Mouse (Mus musculus) testis, postnatal 10 days (tissue): ENCODE data around the gene Fut9.
A peak's percentile ranks its signal among the peaks of the same experiment; 100 is the strongest.

ENCODE experiments used
- DNase-seq: peaks from one replicate; pipeline ENCODE4 v3.0.0; 2021; ENCODE audit warnings: low spot score

The Fut9 gene

DNA sequence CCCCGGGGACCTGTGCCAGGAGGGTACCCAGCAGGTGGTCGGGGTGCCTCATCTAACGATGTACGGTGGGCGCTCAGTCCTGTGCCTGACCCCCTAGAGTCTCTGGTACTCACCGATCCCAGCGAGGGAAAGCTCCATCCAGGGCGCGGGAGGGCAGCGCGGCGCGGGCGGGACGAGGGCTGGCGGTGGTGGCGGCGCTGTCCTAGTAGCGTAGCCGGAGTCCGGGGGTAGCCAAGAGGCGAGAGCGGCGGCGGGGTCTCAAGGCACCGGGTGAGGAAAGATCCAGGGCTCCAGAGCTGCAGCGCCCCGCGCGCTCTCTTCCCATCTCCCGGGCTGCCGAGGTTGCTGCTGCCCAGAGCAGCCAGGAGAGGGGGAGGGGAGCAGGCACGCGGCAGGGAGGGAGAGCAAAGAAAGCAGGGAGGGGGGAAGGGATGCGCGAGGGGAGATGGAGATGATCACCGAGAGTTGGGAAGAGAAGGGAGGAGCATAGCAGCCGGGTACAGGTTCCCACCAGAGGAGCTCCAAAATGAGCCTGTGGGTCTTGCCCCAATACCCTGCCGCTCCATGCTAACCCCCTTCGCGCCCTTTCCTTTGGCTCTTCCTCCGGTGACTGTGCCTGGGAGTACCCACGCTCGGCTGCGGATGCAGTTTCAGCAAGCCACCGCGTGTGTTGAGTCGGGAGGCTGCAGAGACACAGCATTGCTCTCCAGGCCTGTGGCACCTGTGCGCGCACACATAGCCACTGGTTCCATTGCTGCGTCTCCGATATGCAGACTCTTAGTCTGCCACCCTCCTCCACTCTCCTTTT, at the start of gene Fut9:
TSS of gene Fut9 (minus strand) at position 769 of the 808 bp plus-strand sequence.
- DNase-seq, result peak; percentile 43

GRCm38 (mm10) chr4:25815783-25816182, 15.7 kb upstream of the Fut9 start:
- no peak for DNase-seq

DNA sequence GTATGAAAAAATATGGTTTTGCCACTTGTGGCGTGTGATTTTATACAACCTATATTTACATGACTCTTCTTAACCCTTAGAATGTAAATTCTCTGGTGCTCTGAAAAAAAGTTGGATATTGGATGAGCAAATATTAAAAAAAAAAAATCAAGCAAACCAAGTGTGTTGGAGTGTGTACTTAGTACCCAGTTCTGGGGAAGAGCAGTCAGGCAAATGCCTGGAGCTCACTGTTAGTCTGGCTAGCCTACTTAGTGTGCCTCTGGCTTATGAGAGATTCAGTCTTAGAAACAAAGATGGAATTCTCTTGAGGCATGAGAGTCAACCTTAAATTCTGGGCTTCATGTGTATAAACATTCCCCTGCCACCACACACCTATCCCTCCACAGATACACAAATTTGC, 13.3 kb upstream of the Fut9 start:
- no peak for DNase-seq

GRCm38 (mm10) chr4:25810058-25810457, 10.0 kb upstream of the Fut9 start:
- DNase-seq, result no peak

DNA sequence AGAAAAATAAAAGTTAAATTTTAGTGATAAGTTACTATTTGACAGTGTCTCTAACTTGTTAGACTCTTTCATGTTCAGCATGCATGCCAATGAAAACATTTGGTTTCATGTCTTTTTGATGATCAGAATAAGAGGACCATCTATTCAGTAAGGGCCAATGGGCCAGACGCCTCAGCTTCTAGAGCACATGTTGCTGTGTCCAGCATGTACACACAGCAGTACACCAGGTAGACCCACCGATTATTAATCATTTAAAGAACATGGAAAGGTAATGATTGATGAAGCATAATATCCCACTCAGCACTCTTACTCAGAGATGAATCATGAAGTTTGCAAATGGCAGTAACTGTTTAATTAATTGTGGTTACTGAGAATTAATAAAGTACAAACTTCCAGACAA, 1.7 kb upstream of the Fut9 start:
- no peak for DNase-seq

GRCm38 (mm10) chr4:25800284-25800616, 206 bp upstream of the Fut9 start:
- DNase-seq, result no peak

DNA sequence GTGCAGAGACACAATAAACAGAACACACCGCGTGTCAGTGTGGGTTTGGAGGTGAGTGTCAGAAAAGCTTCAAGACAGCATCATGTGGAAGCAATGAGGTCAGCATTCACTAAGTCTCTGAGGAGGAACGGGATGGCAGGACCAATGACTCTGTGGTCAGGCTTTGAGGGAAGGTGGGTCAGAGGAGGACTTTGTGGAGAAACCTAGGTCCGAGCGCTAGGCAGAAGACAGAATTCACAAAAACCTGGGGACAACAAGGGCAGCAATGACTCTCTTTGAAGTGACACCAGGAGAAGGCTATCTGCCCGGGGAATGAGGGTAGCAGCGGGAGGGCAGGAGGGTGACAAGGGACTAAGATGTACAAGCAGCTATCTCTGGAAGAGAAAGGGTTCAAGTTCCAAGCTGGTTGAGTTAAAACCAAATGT, 981 bp downstream of the Fut9 start:
- DNase-seq, result no peak

DNA sequence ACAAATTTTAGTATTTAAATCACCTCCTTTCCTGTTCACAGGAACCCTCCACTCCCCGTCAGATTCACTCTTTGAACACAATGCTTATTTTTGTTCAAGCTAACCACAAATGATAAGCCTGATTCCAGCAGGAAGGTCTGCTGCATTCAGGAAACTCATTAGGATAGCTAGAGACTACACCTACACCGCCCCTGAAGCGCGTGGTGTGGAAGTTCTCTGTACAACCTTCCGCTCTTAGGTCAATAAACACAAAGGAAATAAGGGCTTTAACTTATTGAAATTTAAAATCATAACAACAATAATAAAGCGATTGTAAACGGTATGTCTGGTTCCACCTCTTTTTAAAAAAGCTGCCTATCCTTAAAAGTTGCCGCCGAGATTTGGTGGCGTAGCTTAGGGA, 1.6 kb downstream of the Fut9 start:
- no peak for DNase-seq

GRCm38 (mm10) chr4:25796149-25796548, 3.9 kb downstream of the Fut9 start:
- DNase-seq, result no peak

- DNase-seq, result no peak
Measured at GRCm38 (mm10) chr4:25785276-25785675, 14.8 kb downstream of the Fut9 start.

DNA sequence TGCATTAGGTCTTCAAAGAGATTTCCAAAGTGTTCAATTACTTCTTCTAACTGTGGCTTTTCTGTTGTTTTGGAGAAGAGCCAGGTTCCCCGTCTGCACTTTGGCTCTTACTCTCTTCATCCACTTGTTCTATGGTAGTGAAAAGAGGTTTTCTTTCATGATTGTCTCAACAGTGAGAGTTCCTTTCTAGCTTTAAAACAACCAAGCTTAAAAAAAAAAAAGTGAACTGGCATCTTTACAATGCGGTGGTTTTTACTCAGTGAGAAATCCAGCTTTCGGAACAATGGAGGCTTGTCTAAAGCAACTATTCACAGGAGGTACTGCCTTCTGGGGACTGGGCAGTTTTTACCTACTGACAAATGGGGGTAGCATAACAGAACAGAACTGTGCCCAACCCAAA, 31.4 kb downstream of the Fut9 start:
- DNase-seq, result no peak

DNA sequence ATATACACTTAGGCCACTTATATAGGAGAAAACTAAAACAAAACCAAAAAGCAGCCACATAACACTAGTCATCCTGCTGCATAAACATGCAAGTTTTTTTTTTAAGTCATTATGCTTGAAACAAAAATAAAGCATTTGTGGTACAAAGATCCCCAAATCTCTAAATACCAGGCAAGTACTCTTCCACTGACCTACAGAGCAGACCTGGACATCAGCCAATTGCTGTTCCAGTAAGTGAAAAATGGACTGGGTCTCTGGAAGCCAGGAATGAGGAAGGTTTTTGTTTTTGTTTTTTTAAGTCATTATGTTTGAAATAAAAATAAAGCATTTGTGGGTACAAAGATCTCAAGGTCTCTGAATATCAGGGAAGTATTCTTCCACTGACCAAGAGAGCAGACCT, 37.0 kb downstream of the Fut9 start:
- no peak for DNase-seq

- no peak for DNase-seq
Measured at GRCm38 (mm10) chr4:25757909-25758548, 42.0 kb downstream of the Fut9 start.

GRCm38 (mm10) chr4:25741553-25741952, 58.5 kb downstream of the Fut9 start:
- DNase-seq, result no peak

- DNase-seq, result no peak
Measured at GRCm38 (mm10) chr4:25738782-25739181, 61.3 kb downstream of the Fut9 start.

- no peak for DNase-seq
Measured at GRCm38 (mm10) chr4:25721576-25721975, 78.5 kb downstream of the Fut9 start.

DNA sequence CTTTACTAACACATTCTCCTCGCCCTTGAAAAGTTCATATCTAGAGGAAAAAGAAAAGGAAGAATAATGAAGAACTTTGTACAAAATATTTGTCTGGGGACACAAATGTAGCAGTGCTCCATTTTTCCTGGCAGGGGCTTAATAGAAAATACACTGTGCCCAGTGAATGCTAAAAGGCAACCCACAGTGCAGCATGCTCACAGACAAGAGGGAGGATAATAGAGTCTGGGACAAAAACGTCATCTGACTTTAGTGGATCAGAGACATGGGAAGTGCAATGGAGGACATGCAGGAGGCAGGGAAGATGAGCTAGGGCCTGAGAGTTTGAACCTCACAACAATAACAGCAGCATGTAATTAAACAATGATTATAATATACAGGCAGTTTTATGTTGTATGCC, 86.1 kb downstream of the Fut9 start:
- DNase-seq, result no peak

DNA sequence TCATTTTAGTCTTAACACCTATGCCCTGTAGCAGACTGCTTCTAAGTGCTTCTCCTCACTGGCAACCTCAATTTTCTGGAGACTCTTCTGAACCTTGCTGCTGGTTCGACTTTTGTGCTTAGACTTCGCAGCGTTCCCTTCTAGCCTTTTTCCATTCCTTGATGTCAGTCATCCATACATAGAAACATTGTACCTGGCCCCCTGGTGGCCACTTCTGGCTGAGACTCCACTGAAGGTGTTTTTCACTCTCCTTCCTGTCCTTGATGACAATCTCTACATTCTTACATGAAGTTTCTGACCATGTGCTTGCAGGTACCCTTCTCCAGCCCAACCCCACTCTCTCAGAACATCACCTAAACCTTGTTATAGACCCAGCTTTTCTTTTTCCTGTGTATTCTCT, 115.1 kb downstream of the Fut9 start:
- DNase-seq, result no peak

DNA sequence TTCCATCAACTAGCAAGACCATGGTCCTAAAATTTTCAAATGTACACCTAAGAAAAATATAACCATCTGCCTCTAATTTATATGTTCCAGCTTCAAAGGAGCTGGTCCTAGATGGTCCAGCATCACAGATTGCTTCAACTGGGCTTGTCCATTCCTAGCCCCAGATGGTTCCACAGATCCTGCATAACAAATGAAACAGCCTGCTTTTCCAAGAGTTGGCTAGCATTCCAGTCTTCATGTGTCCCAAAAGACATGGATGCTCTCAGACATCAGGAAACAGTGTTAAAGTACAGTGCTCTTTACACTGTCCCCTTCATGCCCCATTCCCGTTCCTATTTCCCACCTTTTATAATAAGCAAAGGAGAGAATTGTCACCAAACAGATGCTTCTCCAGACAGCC, 135.8 kb downstream of the Fut9 start:
- no peak for DNase-seq

DNA sequence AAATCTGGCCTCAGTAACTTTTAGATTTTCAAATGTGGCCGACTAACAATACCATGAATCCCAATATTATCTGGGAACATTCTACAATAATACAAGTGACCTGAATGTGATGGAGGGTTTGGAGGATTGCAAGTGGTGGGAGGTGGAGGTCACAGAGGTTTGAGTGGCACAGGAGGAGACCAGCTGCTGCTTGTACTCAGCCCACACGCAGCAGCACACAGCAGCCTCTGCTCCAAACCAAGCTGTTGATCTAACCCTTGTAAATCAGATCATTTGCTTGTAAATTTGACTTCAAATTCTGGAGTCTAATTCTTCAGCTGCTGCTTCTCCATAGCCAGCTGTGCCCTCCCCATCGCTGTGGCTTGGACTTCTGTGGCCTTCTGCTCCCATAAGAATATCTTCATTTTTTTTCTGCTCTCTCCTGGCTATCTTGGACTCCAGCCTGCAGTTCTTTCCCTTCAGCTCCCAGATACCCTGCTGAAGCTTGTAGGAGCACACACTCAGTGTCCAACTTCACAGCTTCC, 138.8 kb downstream of the Fut9 start:
- DNase-seq, result no peak

DNA sequence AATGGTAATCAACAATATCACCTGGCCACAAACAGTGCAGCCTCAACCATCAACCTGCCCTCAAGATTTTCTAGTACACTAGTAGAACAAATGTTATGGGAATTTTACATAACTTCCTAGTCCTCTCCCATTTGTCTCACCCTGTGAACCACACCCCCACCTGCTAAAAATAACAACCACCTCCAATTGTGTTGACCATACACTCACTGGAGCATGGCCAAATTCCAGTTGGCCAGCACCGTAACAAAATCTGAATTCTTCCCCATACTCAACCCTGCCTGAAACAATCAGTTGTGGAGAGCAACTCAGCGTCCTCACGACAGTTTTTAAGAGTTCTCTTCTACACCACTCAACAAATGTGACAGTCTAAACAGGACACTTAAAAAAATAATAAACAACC, 141.3 kb downstream of the Fut9 start:
- DNase-seq, result no peak

DNA sequence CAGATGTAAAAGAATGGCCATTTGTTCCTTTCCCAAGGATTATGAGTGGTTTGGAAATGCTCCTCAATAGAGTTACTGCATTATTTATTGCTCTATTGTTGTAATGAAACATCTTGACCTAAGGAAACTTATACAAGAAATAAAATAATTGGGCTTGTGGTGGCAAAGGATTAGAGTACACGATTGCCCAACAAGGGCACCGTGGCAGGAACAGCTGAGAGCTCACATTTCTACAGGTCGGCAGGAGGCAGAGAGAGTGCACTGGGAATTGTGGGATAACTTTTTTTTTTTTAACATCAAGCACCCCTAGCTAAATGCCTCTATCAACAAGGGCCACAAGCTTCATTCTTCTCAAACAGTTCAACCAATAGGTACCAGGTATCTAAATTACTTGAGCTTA, 148.1 kb downstream of the Fut9 start:
- DNase-seq, result no peak

- DNase-seq, result no peak
Measured at GRCm38 (mm10) chr4:25648107-25648506, 151.9 kb downstream of the Fut9 start.

- no peak for DNase-seq
Measured at GRCm38 (mm10) chr4:25647593-25647992, 152.5 kb downstream of the Fut9 start.
